Mouse (Mus musculus): ENCODE results near the gene Ifih1. TPM values are rescaled to one million over a fixed set of nuclear protein-coding genes. Genes with fewer than 3 reads are reported as not detected.

The Ifih1 gene
- polyA plus RNA-seq (2015; fragmentation: Nextera tagmentation; extraction: Ambion mirVana) = 3.3 and 4.3 TPM in 2 replicates

GRCm38 (mm10) chr2:62646014-62646645 lies at the start of gene Ifih1:
TSS of gene Ifih1 (minus strand) at chr2:62646255.
- 0 out of 2 replicates have a peak, but pooled peaks cover 2% of the 10 kb centered on the region for H3K27me3 ChIP-seq
- ATAC-seq (ENCODE audit: low read depth) = peak; percentile 90
- H3K27ac ChIP-seq = peak within 1 kb of the TSS; percentile 64
- peak; percentile 54 for DNase-seq
- H3K36me3 ChIP-seq = no peaks in the 10 kb centered on the region
- H3K9ac ChIP-seq = peak within 1 kb of the TSS; percentile 78
- H3K4me2 ChIP-seq = peak within 1 kb of the TSS; percentile 81
- WGBS (ENCODE audit: insufficient replicate concordance) = under 1% methylated on average over 30 of the region's 30 CpGs
- H3K9me3 ChIP-seq (replicated peaks) = no peaks in the 10 kb centered on the region
- H3K4me3 ChIP-seq (replicated peaks) = peak within 1 kb of the TSS; percentile 75
- H3K4me1 ChIP-seq (replicated peaks) = peaks cover 19% of the 10 kb centered on the region

- DNase-seq = no peak
- Histone ChIP-seq H3K9ac (no peak overlapping the region), H3K4me3 (replicated peaks) (no peak overlapping the region), H3K4me1 (replicated peaks) (no peaks in the 10 kb centered on the region), H3K36me3 (no peaks in the 10 kb centered on the region), H3K27me3 (no peaks in the 10 kb centered on the region), H3K4me2 (no peak overlapping the region), H3K27ac (no peak overlapping the region), H3K9me3 (replicated peaks) (no peaks in the 10 kb centered on the region)
- WGBS (ENCODE audit: insufficient replicate concordance) = 69% methylated on average over 6 of the region's 6 CpGs
- ATAC-seq (ENCODE audit: low read depth) = no peak
Measured at GRCm38 (mm10) chr2:62685934-62686333, 39.9 kb upstream of the Ifih1 start.

- no peaks in the 10 kb centered on the region for H3K27me3 ChIP-seq
- H3K9ac ChIP-seq = no peak overlapping the region
- no peak for DNase-seq
- no peak for ATAC-seq (ENCODE audit: low read depth)
- no peaks in the 10 kb centered on the region for H3K36me3 ChIP-seq
- 36% methylated on average over 3 of the region's 3 CpGs for WGBS (ENCODE audit: insufficient replicate concordance)
- H3K27ac ChIP-seq = no peak overlapping the region
- H3K4me1 ChIP-seq (replicated peaks) = no peaks in the 10 kb centered on the region
- no peak overlapping the region for H3K4me3 ChIP-seq (replicated peaks)
- no peak overlapping the region for H3K4me2 ChIP-seq
- H3K9me3 ChIP-seq (replicated peaks) = no peaks in the 10 kb centered on the region
Measured at GRCm38 (mm10) chr2:62684989-62685595, 39.0 kb upstream of the Ifih1 start.

GRCm38 (mm10) chr2:62681667-62682066 lies 35.6 kb upstream of the Ifih1 start:
- no peaks in the 10 kb centered on the region for H3K27me3 ChIP-seq
- 75% methylated on average over 8 of the region's 8 CpGs for WGBS (ENCODE audit: insufficient replicate concordance)
- no peaks in the 10 kb centered on the region for H3K4me1 ChIP-seq (replicated peaks)
- H3K27ac ChIP-seq = no peak overlapping the region
- H3K9me3 ChIP-seq (replicated peaks) = no peaks in the 10 kb centered on the region
- ATAC-seq (ENCODE audit: low read depth) (no peak), DNase-seq (no peak)
- H3K4me2 ChIP-seq = no peak overlapping the region
- H3K9ac ChIP-seq = no peak overlapping the region
- no peaks in the 10 kb centered on the region for H3K36me3 ChIP-seq
- no peak overlapping the region for H3K4me3 ChIP-seq (replicated peaks)

GRCm38 (mm10) chr2:62672788-62673187 lies 26.7 kb upstream of the Ifih1 start:
- DNase-seq (no peak), ATAC-seq (ENCODE audit: low read depth) (no peak)
- Histone ChIP-seq H3K27me3 (no peaks in the 10 kb centered on the region), H3K4me2 (no peak overlapping the region), H3K27ac (no peak overlapping the region), H3K9ac (no peak overlapping the region), H3K4me1 (replicated peaks) (peaks cover 9% of the 10 kb centered on the region), H3K4me3 (replicated peaks) (no peak overlapping the region), H3K9me3 (replicated peaks) (no peaks in the 10 kb centered on the region), H3K36me3 (no peaks in the 10 kb centered on the region)
- WGBS (ENCODE audit: insufficient replicate concordance) = 65% methylated on average over 5 of the region's 5 CpGs

- Histone ChIP-seq H3K27me3 (no peaks in the 10 kb centered on the region), H3K9ac (no peak overlapping the region), H3K27ac (no peak overlapping the region), H3K9me3 (replicated peaks) (no peaks in the 10 kb centered on the region), H3K4me2 (no peak overlapping the region), H3K36me3 (no peaks in the 10 kb centered on the region), H3K4me3 (replicated peaks) (no peak overlapping the region), H3K4me1 (replicated peaks) (peaks cover 9% of the 10 kb centered on the region)
- 42% methylated on average over 4 of the region's 4 CpGs for WGBS (ENCODE audit: insufficient replicate concordance)
- ATAC-seq (ENCODE audit: low read depth) = no peak
- DNase-seq = no peak
Measured at GRCm38 (mm10) chr2:62670767-62671166, 24.7 kb upstream of the Ifih1 start.

- Histone ChIP-seq H3K9me3 (replicated peaks) (no peaks in the 10 kb centered on the region), H3K27ac (no peak overlapping the region), H3K4me3 (replicated peaks) (no peak overlapping the region), H3K4me2 (no peak overlapping the region), H3K9ac (no peak overlapping the region), H3K4me1 (replicated peaks) (peaks cover 9% of the 10 kb centered on the region), H3K36me3 (no peaks in the 10 kb centered on the region), H3K27me3 (no peaks in the 10 kb centered on the region)
- ATAC-seq (ENCODE audit: low read depth) (no peak), DNase-seq (no peak)
- 60% methylated on average over 5 of the region's 5 CpGs for WGBS (ENCODE audit: insufficient replicate concordance)
Measured at GRCm38 (mm10) chr2:62670301-62670700, 24.2 kb upstream of the Ifih1 start.

GRCm38 (mm10) chr2:62669848-62670247 lies 23.8 kb upstream of the Ifih1 start:
- Histone ChIP-seq H3K9ac (no peak overlapping the region), H3K27ac (no peak overlapping the region), H3K9me3 (replicated peaks) (no peaks in the 10 kb centered on the region), H3K4me2 (no peak overlapping the region), H3K4me1 (replicated peaks) (peaks cover 9% of the 10 kb centered on the region), H3K27me3 (0 out of 2 replicates have a peak, but pooled peaks cover under 1% of the 10 kb centered on the region), H3K36me3 (no peaks in the 10 kb centered on the region), H3K4me3 (replicated peaks) (no peak overlapping the region)
- no peak for DNase-seq
- WGBS (ENCODE audit: insufficient replicate concordance) = 75% methylated on average over 3 of the region's 3 CpGs
- ATAC-seq (ENCODE audit: low read depth) = no peak

- no peak overlapping the region for H3K4me3 ChIP-seq (replicated peaks)
- 54% methylated on average over 1 of the region's 1 CpGs for WGBS (ENCODE audit: insufficient replicate concordance)
- H3K27ac ChIP-seq = no peak overlapping the region
- ATAC-seq (ENCODE audit: low read depth) (no peak), DNase-seq (no peak)
- H3K36me3 ChIP-seq = no peaks in the 10 kb centered on the region
- H3K27me3 ChIP-seq = 0 out of 2 replicates have a peak, but pooled peaks cover 2% of the 10 kb centered on the region
- no peak overlapping the region for H3K4me2 ChIP-seq
- H3K4me1 ChIP-seq (replicated peaks) = peaks cover 12% of the 10 kb centered on the region
- no peaks in the 10 kb centered on the region for H3K9me3 ChIP-seq (replicated peaks)
- H3K9ac ChIP-seq = no peak overlapping the region
Measured at GRCm38 (mm10) chr2:62665536-62665935, 19.5 kb upstream of the Ifih1 start.

- no peak for DNase-seq
- 65% methylated on average over 7 of the region's 7 CpGs for WGBS (ENCODE audit: insufficient replicate concordance)
- Histone ChIP-seq H3K9ac (no peak overlapping the region), H3K4me2 (peak overlapping the region; percentile 92), H3K27ac (no peak overlapping the region), H3K4me3 (replicated peaks) (peak overlapping the region; percentile 68), H3K36me3 (no peaks in the 10 kb centered on the region), H3K4me1 (replicated peaks) (peaks cover 6% of the 10 kb centered on the region), H3K9me3 (replicated peaks) (no peaks in the 10 kb centered on the region), H3K27me3 (0 out of 2 replicates have a peak, but pooled peaks cover 2% of the 10 kb centered on the region)
- no peak for ATAC-seq (ENCODE audit: low read depth)
Measured at GRCm38 (mm10) chr2:62664839-62665238, 18.8 kb upstream of the Ifih1 start.

GRCm38 (mm10) chr2:62664135-62664670 lies 18.1 kb upstream of the Ifih1 start, which contains the start of gene Gca:
TSS of gene Gca (plus strand) at chr2:62664285.
- ATAC-seq (ENCODE audit: low read depth) (peak; percentile 100), DNase-seq (peak; percentile 73)
- Histone ChIP-seq H3K36me3 (no peaks in the 10 kb centered on the region), H3K9ac (peak within 1 kb of the TSS; percentile 71), H3K4me3 (replicated peaks) (peak within 1 kb of the TSS; percentile 68), H3K9me3 (replicated peaks) (no peaks in the 10 kb centered on the region), H3K27me3 (0 out of 2 replicates have a peak, but pooled peaks cover 2% of the 10 kb centered on the region), H3K4me2 (peak within 1 kb of the TSS; percentile 92), H3K27ac (no peak within 1 kb of the TSS), H3K4me1 (replicated peaks) (peaks cover 6% of the 10 kb centered on the region; the same call in 1 of the 2 replicates)
- WGBS (ENCODE audit: insufficient replicate concordance) = 1% methylated on average over 43 of the region's 43 CpGs
